Mouse (Mus musculus) brain, embryonic 14.5 days (tissue): ENCODE measurements around the gene Cpt1b. TPM values are rescaled to one million over a fixed set of nuclear protein-coding genes. Genes with fewer than 3 reads are reported as not detected.
"Not testable (repeated sequence)": the region's sequence is repeated elsewhere in the genome, so short reads cannot be mapped to it uniquely, and the experiment has no call there.

Experiments used
- DNase-seq: peaks from one replicate; pipeline ENCODE4 v3.0.0-alpha.2; 2011; ENCODE audit warnings: low read depth
- CTCF ChIP-seq: fragments of 200-500 bp; IDR thresholded peaks from 2 replicates; pipeline ENCODE4 v1.5.1; 2012; ENCODE audit warnings: inconsistent platforms, mild to moderate bottlenecking, moderate library complexity, borderline replicate concordance; ENCODE audit not compliant: insufficient read depth, insufficient read length; ENCODE audit errors: extremely low read depth
- POLR2A ChIP-seq: fragments of 200-500 bp; IDR thresholded peaks from 2 replicates; pipeline ENCODE4 v1.6.1; 2012; ENCODE audit warnings: mild to moderate bottlenecking, inconsistent platforms, borderline replicate concordance; ENCODE audit not compliant: poor library complexity, insufficient read depth, insufficient read length, severe bottlenecking; ENCODE audit errors: extremely low read depth
- polyA plus RNA-seq: library from polyadenylated mRNA; depleted of rRNA; stranded (reverse); fragments of >200 nt; gene quantifications from 2 replicates; pipeline ENCODE4 v1.2.3, GENCODE M21; 2012

Gene Cpt1b
- polyA plus RNA-seq, 1 experiment = 8.6 TPM

GRCm38 (mm10) chr15:89431806-89432205 is 6.1 kb upstream of the Cpt1b start:
- no peak for DNase-seq
- TF ChIP-seq POLR2A (no peak), CTCF (no peak)

DNA sequence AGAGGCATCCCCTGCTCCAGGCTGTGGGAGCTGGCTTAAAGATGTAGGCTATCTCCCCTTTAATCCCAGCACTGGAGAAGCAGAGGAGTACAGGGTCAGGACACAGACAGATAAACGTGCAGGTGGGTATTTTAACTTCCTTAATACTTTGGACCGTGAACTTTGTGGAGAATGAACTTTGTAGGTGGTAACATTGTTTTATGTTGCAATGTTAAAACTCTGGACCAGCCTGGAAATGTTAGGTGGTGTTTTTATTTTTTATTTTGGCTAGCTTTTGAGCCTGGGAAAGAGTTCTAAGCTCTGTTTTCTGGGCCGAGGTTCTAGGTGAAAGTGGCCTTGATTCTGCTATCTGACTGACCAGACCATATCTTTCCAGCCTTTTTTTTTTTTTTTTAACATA is 5.6 kb upstream of the Cpt1b start:
- no peak for TF ChIP-seq CTCF
- no peak for TF ChIP-seq POLR2A
- no peak for DNase-seq

- DNase-seq = not testable (repeated sequence)
Observed at GRCm38 (mm10) chr15:89430771-89431170, 5.1 kb upstream of the Cpt1b start.

GRCm38 (mm10) chr15:89430341-89430740 is 4.7 kb upstream of the Cpt1b start:
- DNase-seq = no peak
- 0 out of 2 replicates have a peak, but pooled peaks have one; percentile 5 for TF ChIP-seq CTCF
- TF ChIP-seq POLR2A = no peak

DNA sequence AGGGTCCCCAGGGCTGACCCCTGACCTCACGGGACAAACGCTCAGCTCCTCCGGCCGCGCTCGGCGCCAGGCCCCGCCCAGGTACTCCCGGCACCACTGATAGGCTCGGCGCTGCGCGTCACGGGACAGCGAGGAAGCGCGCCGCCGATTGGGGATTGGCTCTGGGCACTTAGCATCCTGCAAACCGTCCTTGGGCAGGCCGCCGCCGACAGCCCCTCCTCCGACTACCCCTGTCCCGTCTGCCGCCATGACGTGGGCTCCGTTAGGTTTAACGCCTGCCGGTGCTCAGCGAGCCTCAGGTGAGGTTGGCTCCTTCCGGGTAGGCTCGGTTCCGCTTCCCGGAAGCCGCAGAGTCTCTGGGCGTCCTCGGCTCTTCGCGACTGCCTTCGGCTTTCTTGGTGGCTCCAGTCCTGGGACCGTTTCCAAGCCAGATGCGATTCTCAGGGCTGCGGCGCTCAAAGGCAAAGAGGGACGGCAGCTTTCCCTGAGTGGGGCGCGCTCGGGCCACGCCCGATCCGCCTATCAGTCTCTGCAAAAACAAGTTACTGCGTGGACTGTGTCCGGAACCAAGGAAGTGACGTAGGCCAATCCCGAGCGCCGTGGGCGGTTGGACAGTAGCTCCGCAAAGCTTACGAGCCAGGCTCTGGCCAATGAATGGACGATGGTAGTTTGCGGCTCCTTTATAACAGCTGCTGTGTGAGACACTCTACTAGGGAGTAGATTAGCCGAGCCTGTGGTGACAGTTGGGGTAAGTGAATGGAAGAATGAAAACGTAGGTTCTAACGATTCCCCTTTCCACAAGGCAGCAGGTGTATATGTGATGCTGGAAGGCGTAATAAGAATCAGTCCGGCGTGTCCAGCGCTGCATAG is 3.9 kb upstream of the Cpt1b start, which contains the start of the genes C730034F03Rik, Gm44502 and Chkb:
Gene C730034F03Rik (plus strand): TSS at position 238 of the 870 bp plus-strand sequence.
Gene Gm44502 (minus strand): TSS at position 345 of the 870 bp plus-strand sequence.
Gene Chkb (minus strand): TSS at position 557 of the 870 bp plus-strand sequence.
- TF ChIP-seq POLR2A (peak; percentile 41; the same call in 1 of the 2 replicates), CTCF (no peak)
- DNase-seq = peak; percentile 98

DNA sequence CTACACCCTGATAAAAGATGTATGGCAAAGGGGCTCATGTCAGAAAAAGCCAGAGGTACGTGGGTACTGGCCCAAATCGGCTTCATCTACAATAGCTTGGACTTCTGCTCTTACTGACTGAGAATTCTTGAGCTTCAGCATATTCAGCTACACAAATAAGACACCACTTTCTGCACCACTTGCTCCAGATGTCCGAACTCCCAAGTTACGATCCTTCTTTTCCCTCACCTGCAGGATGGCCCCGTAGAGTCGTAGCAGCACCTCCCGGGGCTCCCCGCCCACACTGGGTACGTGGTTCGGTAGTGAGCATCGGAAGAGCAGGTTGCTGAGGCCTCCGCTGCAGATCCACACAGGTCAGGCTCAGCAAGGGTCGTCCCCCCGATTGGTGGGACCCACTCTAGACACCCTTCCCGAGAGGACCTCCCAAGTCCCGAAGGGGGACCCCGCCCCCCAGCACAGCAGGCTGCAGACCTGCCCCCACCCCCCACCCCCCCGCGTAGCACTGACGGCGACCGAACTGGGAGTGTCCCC is 3.2 kb upstream of the Cpt1b start:
- DNase-seq = no peak
- TF ChIP-seq POLR2A (no peak), CTCF (no peak)

- DNase-seq = no peak
- TF ChIP-seq CTCF (no peak), POLR2A (no peak)
Observed at GRCm38 (mm10) chr15:89428136-89428790, 2.6 kb upstream of the Cpt1b start.

DNA sequence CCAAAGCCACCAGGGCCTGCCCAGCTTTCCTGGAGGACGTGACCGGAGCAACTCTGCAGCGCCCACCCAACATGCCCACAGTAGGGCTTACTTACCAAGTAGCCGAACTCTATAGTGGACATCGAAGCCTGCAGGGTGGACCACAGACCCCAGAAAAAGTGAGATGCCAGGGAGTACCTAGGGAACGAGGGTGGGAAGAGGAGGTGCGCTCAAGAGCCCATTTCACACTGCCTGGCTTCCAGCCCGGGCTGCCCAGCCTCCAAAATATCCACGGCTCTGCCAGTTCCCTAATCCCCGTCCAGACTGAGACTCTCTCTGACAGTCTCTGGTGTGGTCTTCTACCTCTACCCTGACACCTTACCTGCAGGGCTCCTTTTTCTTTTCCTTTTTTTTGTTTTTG is 1.1 kb upstream of the Cpt1b start:
- TF ChIP-seq CTCF = no peak
- TF ChIP-seq POLR2A = no peak
- no peak for DNase-seq

DNA sequence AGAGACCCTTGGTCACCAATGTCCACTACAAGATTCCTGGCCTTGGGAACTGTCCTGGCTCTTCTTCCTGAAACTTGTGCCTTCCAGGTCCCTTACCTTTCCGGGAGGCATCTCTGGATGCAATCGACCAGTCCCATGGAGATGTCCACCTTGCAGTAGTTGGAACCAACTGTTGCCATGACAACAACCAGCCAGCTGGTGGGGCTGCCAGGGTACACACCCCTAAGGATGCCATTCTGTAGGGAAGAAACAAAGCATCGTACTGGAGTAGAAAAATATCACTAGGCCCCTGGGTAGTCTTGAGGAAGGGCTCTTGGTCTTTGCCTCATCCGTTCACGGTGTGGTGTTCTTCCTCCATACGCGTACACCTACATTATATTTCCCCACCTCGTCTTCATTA is 1.0 kb downstream of the Cpt1b start:
- DNase-seq = no peak

GRCm38 (mm10) chr15:89421938-89422337 is 3.7 kb downstream of the Cpt1b start:
- TF ChIP-seq POLR2A (no peak), CTCF (no peak)
- no peak for DNase-seq

More for the DNA sequence above, 1.0 kb downstream of the Cpt1b start:
- no peak for TF ChIP-seq POLR2A
- TF ChIP-seq CTCF = no peak

- TF ChIP-seq CTCF (no peak), POLR2A (no peak)
- DNase-seq = no peak
Observed at GRCm38 (mm10) chr15:89415282-89415681, 10.4 kb downstream of the Cpt1b start.

- DNase-seq = no peak
- TF ChIP-seq POLR2A (no peak), CTCF (no peak)
Observed at GRCm38 (mm10) chr15:89410118-89410517, 15.5 kb downstream of the Cpt1b start, which contains the start of gene Syce3. Syce3 (minus strand) TSS chr15:89410503.
